Mouse (Mus musculus) Patski (cell line): Measurements from ENCODE around the gene Brd4. TPM values are rescaled to one million over a fixed set of nuclear protein-coding genes. Genes with fewer than 3 reads are reported as not detected.

Source experiments
- ATAC-seq: fragments of 100-300 bp; one replicate; pipeline ENCODE4 v1.8.0; 2021
- CTCF ChIA-PET: fragments of 350-600 bp; sonication (Branson Sonifier 250); formaldehyde crosslinking; loops from one replicate; lab custom pipeline; 2022; ENCODE audit warnings: inconsistent platforms; lab: Charles Lee
- POLR2A ChIA-PET: fragments of 350-600 bp; sonication (Branson Sonifier 250); formaldehyde crosslinking; loops from one replicate; lab custom pipeline; 2022; ENCODE audit warnings: antibody characterized with exemption, inconsistent platforms; lab: Charles Lee
- DNase-seq: peaks from one replicate; pipeline ENCODE4 v3.0.0-alpha.2; 2011; ENCODE audit warnings: low read depth, low spot score
- H3K27me3 ChIP-seq: fragments of 371-371 bp; one replicate; pipeline ENCODE4 v1.5.1; 2021
- CTCF ChIP-seq: fragments of 100-300 bp; IDR thresholded peaks from one replicate; pipeline ENCODE4 v1.5.1; 2021
- in situ Hi-C: fragments of 300-500 bp; cut with MboI; formaldehyde crosslinking; loops from 3 replicates; pipeline ENCODE4 v1.11.1; 2018; ENCODE audit warnings: low pct_unique_long_range_greater_than_20kb, mixed read lengths
- polyA plus RNA-seq: library from polyadenylated mRNA; unstranded; gene quantifications from one replicate; pipeline ENCODE4 v1.2.3, GENCODE M21; 2021

The Brd4 gene
- polyA plus RNA-seq, 1 experiment from 2014 or later = 102 TPM

DNA sequence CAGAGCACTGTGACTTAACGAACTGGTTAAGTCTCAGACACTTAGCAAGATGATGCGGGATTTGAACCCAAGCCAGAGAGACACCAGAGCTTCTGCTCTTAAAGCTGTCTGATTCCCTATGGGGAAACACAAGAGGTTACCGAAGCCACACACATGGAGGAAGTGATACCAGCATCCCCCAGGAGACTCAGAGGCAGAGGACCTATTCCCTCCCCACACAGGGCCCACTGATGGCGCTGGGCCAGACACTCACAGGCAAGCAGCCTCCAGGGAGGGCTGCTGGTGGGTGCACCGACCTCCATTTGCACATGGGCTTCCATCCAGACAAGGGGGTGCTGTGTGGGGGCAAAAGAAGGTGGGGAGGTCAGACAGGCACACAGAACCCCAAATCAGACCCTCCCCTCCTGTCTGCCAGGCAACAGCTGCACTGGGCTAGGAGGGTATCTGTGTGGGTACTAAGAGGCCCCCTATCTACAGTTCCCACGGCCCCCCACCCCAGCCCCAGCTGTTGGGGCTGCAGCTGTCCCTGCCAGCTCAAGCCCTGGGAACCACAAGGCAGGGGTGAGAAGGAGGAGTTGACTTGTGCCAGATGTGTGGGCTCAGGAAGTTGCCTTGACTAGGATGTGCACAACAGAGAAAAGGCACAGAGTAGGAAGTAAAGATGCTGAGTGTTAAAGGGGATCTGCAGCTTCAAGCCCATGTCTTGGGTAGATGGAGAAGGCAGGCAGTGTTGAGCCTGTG is 120.4 kb downstream of the Brd4 start:
- no peak for TF ChIP-seq CTCF
- in situ Hi-C loops = no loop called here
- ChIA-PET CTCF (no interaction called here), POLR2A (no interaction called here)
- ATAC-seq = no peak
- peaks cover 30% of the 10 kb centered on the region for H3K27me3 ChIP-seq
- DNase-seq = no peak

- no peak for ATAC-seq
- peaks cover 39% of the 10 kb centered on the region for H3K27me3 ChIP-seq
- no peak for DNase-seq
- in situ Hi-C loops = no loop called here
- ChIA-PET CTCF (interaction anchor here (0.9 to 1.4 kb wide), 2 partner anchors 10 to 37 kb away, joined by 3 to 4 read pairs; no protein-coding TSS in a partner anchor), POLR2A (no interaction called here)
- no peak for TF ChIP-seq CTCF
Observed at GRCm38 (mm10) chr17:32162112-32162850, 122.2 kb downstream of the Brd4 start.

GRCm38 (mm10) chr17:32160882-32161281 is 123.6 kb downstream of the Brd4 start:
- CTCF ChIA-PET = no interaction called here
- in situ Hi-C loops = no loop called here
- no peak for TF ChIP-seq CTCF
- POLR2A ChIA-PET = no interaction called here
- DNase-seq = no peak
- ATAC-seq = no peak
- H3K27me3 ChIP-seq = peaks cover 40% of the 10 kb centered on the region

DNA sequence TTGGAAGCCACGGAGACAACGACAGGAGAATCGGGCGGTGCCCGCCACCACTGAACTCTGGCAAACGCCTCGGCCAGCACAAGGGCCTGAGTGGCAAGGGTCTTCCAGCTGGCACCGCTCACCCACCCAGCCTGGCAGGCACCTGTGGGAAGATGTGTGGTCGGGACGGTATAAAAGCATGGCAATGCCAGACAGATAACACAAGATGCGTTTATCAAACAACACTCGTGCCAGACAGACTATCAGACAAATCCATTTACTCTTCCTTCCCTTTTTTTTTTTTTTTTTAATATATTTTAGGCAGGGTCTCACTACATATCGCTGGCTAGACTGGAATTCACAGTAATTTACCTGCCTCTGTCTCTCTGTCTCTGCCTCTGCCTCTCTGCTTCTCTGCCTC is 125.7 kb downstream of the Brd4 start:
- in situ Hi-C loops = no loop called here
- no peak for TF ChIP-seq CTCF
- no peak for DNase-seq
- POLR2A ChIA-PET = no interaction called here
- no peak for ATAC-seq
- peaks cover 43% of the 10 kb centered on the region for H3K27me3 ChIP-seq
- CTCF ChIA-PET = no interaction called here

- ATAC-seq = no peak
- POLR2A ChIA-PET = no interaction called here
- CTCF ChIA-PET = no interaction called here
- TF ChIP-seq CTCF = no peak
- no peaks in the 10 kb centered on the region for H3K27me3 ChIP-seq
- DNase-seq = no peak
- in situ Hi-C loops = loop anchor here (25.0 kb wide), 1 partner anchor 341 kb away; no protein-coding TSS in a partner anchor
Observed at GRCm38 (mm10) chr17:32146718-32147117, 137.8 kb downstream of the Brd4 start.

Other genes with a start within 250 kb of the Brd4 start
- 29.2 TPM for gene Rrp1b, start 248.6 kb downstream of the Brd4 start, polyA plus RNA-seq
- gene Hsf2bp, start 248.4 kb downstream of the Brd4 start, polyA plus RNA-seq = 0.64 TPM
- gene Notch3, start 117.9 kb downstream of the Brd4 start, polyA plus RNA-seq = 1.5 TPM
- 0.18 TPM for gene Ephx3, start 95.2 kb downstream of the Brd4 start, polyA plus RNA-seq
- gene Akap8, start 36.5 kb upstream of the Brd4 start, polyA plus RNA-seq = 101 TPM
- gene Akap8l, start 65.9 kb upstream of the Brd4 start, polyA plus RNA-seq = 93.1 TPM
- 56.5 TPM for gene Wiz, start 104.7 kb upstream of the Brd4 start, polyA plus RNA-seq
- gene Rasal3, start 118.9 kb upstream of the Brd4 start, polyA plus RNA-seq = not detected
- gene Pglyrp2, start 139.4 kb upstream of the Brd4 start, polyA plus RNA-seq = not detected
- gene Cyp4f39, start 168.0 kb upstream of the Brd4 start, polyA plus RNA-seq = not detected
- 0.30 TPM for gene Cyp4f17, start 221.3 kb upstream of the Brd4 start, polyA plus RNA-seq